Mouse (Mus musculus) neutrophil, adult 5-6 weeks (primary cell): ENCODE measurements around the gene Gm2026. TPM values are rescaled to one million over a fixed set of nuclear protein-coding genes. Genes with fewer than 3 reads are reported as not detected.
"Not testable (repeated sequence)": the region's sequence is repeated elsewhere in the genome, so short reads cannot be mapped to it uniquely, and the experiment has no call there.

Source experiments
- ATAC-seq: fragments of 151-379, 151-347 bp; 2 replicates; pipeline ENCODE4 v1.8.0; 2017; ENCODE audit warnings: mild to moderate bottlenecking, moderate TSS enrichment; ENCODE audit not compliant: insufficient number of reproducible peaks, poor library complexity, low FRiP score, severe bottlenecking; ENCODE audit errors: extremely low read depth
- total RNA-seq: library from RNA; stranded (forward); fragments of 200-1000 nt; gene quantifications from 2 replicates; pipeline ENCODE4 v1.2.3, GENCODE M21; 2017

The Gm2026 gene
- 10.5 TPM in 1 of 2 replicates, not detected in the other for total RNA-seq

GRCm38 (mm10) chr2:175965031-175965430 lies at the start of gene Gm2026:
Gene Gm2026, plus strand, starts transcription at chr2:175965331.
- ATAC-seq: not testable (repeated sequence)

DNA sequence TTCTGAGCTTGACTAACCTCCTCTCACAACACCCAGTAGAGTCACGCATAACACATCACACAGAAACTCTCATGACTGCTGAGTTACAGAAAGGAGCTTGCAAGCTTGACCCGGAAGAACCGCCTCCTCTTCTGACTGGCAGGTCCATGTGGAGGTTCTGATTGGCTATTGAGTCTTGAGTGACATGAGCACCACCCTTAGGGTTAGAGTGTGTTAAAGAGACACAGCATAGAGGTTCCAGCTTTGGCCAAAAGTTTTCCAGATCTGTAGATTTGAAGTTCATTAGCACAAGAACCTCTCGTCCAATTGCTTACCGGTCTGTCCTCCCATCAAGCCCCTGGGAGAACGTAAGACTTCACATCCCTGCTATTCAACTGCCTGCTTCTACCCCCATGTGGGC lies 34.1 kb upstream of the Gm2026 start, which contains the start of gene Zfp966:
Gene Zfp966 (minus strand): TSS at position 101 of the 400 bp plus-strand sequence.
- ATAC-seq: not testable (repeated sequence)

Other genes starting within 250 kb of the Gm2026 start
- not detected in 2 replicates for gene Gm2007, start 223.8 kb upstream of the Gm2026 start, total RNA-seq
- gene Gm14288, start 164.2 kb upstream of the Gm2026 start, total RNA-seq: 1.2 TPM in 1 of 2 replicates, not detected in the other
- 0.70 and 4.1 TPM in 2 replicates for gene Gm6710, start 96.1 kb upstream of the Gm2026 start, total RNA-seq
- 14.6 and 15.4 TPM in 2 replicates for gene Zfp966, start 34.2 kb upstream of the Gm2026 start, total RNA-seq
- not detected in 2 replicates for gene Gm2004, start 184.5 kb downstream of the Gm2026 start, total RNA-seq